Mouse (Mus musculus): Measurements from ENCODE around the gene Chl1.

DNA sequence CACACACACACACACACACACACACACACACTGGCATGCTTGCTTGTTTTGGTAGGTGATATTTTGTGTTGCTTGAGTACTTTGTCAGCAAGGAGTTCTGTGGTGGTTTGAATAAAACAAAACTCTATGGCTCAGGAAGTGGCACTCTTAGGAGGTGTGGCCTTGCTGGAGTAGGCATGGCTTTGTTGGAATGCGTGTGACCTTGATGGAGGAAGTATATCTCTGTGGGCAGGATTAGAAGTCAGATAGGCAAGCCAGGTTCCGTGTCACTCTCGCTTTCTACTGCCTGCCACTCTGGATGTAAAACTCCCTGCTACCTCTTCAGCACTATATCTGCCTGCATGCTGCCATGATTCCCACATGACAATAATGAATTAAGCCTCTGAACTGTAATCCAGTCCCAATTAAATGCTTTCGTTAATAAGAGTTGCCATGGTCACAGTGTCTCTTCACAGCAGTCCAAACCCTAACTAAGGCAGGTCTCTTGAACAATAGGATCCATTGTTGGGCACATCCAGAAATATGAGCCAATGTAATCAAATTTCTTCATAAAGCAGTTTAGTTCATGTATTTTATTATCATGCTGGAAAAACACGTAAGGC lies 44.8 kb upstream of the Chl1 start:
- TF ChIP-seq CTCF (IDR thresholded peaks at IDR 0.05; ENCODE audit: insufficient read depth, low read length) = no peak
- TF ChIP-seq POLR2A (IDR thresholded peaks at IDR 0.05; ENCODE audit: borderline replicate concordance, extremely low read depth, low read depth, low read length) = no peak
